Mouse (Mus musculus) hindbrain, embryonic 11.5 days (tissue): ENCODE results near the gene Gadd45b. TPM values are rescaled to one million over a fixed set of nuclear protein-coding genes. Genes with fewer than 3 reads are reported as not detected.

ENCODE experiments used
- ATAC-seq: fragments of 200-750 bp; cut with Nextera tagmentation; 2 replicates; pipeline ENCODE4 v1.8.0; 2017; ENCODE audit warnings: mild to moderate bottlenecking, moderate TSS enrichment, moderate library complexity; ENCODE audit not compliant: low FRiP score
- DNase-seq: peaks from one replicate; pipeline ENCODE4 v3.0.0-alpha.2; 2015; ENCODE audit warnings: low spot score
- H3K27ac ChIP-seq: fragments of 300-500 bp; sonication (generic); 2 replicates; pipeline ENCODE4 v1.5.1; 2014; ENCODE audit warnings: mild to moderate bottlenecking, low read depth, low read length
- H3K27me3 ChIP-seq: fragments of 300-500 bp; sonication (generic); 2 replicates; pipeline ENCODE4 v1.6.1; 2014; ENCODE audit warnings: mild to moderate bottlenecking, low read length, moderate library complexity, mixed read lengths; ENCODE audit not compliant: control insufficient read depth, insufficient read depth
- H3K36me3 ChIP-seq: fragments of 300-500 bp; sonication (generic); 2 replicates; pipeline ENCODE4 v1.6.1; 2014; ENCODE audit warnings: mild to moderate bottlenecking, low read length, moderate library complexity, mixed read lengths; ENCODE audit not compliant: control insufficient read depth, insufficient read depth
- H3K4me1 ChIP-seq: fragments of 300-500 bp; sonication (generic); replicated peaks from 2 replicates; pipeline ENCODE4 v1.6.1; 2014; ENCODE audit warnings: low read length, mixed read lengths; ENCODE audit not compliant: control insufficient read depth, insufficient read depth
- H3K4me2 ChIP-seq: fragments of 300-500 bp; sonication (generic); replicated peaks from 2 replicates; pipeline ENCODE4 v1.6.1; 2014; ENCODE audit warnings: mild to moderate bottlenecking, low read depth, low read length
- H3K4me3 ChIP-seq: fragments of 300-500 bp; sonication (generic); 2 replicates; pipeline ENCODE4 v1.5.1; 2014; ENCODE audit warnings: low read depth, low read length
- H3K9ac ChIP-seq: fragments of 300-500 bp; sonication (generic); 2 replicates; pipeline ENCODE4 v1.6.1; 2014; ENCODE audit warnings: low read depth, low read length
- H3K9me3 ChIP-seq: fragments of 300-500 bp; sonication (generic); 2 replicates; pipeline ENCODE4 v1.6.1; 2016; ENCODE audit warnings: low read length; ENCODE audit not compliant: control insufficient read depth
- WGBS: fragments of 180-500 bp; shearing (Covaris S2); extraction: QIAGEN DNeasy Blood & Tissue Kit; methylation state at CpG from one replicate; pipeline ENCODE4 v1.1.7; 2014; 5-methylcytosine and 5-hydroxymethylcytosine counted together
- polyA plus RNA-seq: library from polyadenylated mRNA; unstranded; fragments of >200 nt; fragmentation: Nextera tagmentation; extraction: Ambion mirVana; gene quantifications from 2 replicates; pipeline ENCODE4 v1.2.1, GENCODE M21; 2014

The Gadd45b gene
- polyA plus RNA-seq, 1 experiment from 2014 or later: 13.8 TPM

DNA sequence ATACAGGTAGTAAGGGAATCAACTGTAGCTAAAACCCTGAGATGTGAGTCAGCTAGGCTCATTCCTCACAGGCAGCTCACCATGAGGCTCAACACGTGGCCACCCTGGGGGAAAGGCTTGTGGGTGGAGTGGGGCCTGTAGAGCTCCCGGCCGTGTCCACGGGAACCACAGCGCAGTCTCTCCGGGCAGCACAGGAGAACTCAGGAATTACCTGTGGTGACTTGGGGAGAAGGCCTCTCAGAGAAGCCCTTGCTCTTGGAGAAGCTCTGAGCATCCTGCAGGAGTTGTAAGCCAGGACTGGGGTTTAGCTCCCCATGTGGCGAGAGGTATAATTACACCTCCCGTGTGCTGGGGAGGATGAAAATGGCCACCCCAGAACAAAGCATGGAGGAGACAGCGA is 25.7 kb downstream of the Gadd45b start:
- Histone ChIP-seq H3K4me1 (no peaks in the 10 kb centered on the region), H3K9me3 (no peaks in the 10 kb centered on the region), H3K36me3 (no peaks in the 10 kb centered on the region), H3K27ac (no peak overlapping the region), H3K4me2 (no peak overlapping the region), H3K4me3 (no peak overlapping the region), H3K9ac (no peak overlapping the region), H3K27me3 (no peaks in the 10 kb centered on the region)
- 0 out of 2 replicates have a peak, but pooled peaks have one; percentile 30 for ATAC-seq
- DNase-seq: peak; percentile 81
- 27% methylated on average over 9 of the region's 9 CpGs for WGBS

- Histone ChIP-seq H3K36me3 (no peaks in the 10 kb centered on the region), H3K4me2 (no peak overlapping the region), H3K9me3 (no peaks in the 10 kb centered on the region), H3K27ac (no peak overlapping the region), H3K27me3 (no peaks in the 10 kb centered on the region), H3K9ac (no peak overlapping the region), H3K4me3 (no peak overlapping the region), H3K4me1 (peaks cover 5% of the 10 kb centered on the region)
- WGBS: 94% methylated on average over 8 of the region's 8 CpGs
- no peak for DNase-seq
- no peak for ATAC-seq
These were observed 26.5 kb downstream of the Gadd45b start for GRCm38 (mm10) chr10:80956385-80956784.

DNA sequence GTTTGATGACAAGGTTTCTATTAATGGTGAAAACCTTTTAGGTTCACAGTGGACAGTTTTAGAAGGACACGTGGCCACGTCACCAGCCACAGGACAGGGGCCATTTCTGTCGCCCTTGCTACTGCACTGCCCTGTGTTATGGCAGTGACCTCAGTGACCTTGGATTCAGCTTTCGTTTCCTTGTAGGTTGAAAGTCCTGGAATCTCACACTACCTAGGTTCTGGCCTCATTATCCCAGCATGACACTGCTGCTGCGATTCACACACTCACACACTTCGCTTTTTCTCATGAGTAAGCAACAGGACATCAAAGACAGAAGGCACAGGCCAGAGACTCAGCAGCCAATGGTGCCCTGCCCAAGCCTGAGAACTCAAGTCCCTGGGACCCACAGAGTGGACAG is 27.0 kb downstream of the Gadd45b start:
- 73% methylated on average over 6 of the region's 6 CpGs for WGBS
- no peak for ATAC-seq

DNA sequence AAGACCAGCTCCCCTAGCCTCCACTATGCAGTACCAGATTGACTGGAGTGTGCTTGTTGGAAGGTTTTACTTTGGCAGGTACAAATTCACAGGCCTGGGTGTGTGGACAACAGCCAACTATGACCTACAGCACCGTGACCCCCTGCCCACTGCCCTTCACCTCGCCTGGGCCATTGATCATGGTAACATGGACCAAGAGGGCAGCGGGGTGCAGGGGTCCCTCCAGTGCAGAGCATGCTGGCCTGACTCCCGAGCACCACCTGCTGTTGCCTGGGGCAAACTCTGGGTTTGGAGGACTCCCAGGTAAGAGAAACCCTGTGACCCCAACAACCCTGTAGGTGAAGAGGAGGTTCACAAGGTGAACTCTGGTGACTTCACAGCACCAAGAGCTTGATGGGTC is 27.9 kb downstream of the Gadd45b start:
- H3K27me3 ChIP-seq: no peaks in the 10 kb centered on the region
- ATAC-seq (no peak), DNase-seq (no peak)
- H3K9me3 ChIP-seq: no peaks in the 10 kb centered on the region
- no peaks in the 10 kb centered on the region for H3K36me3 ChIP-seq
- WGBS: 70% methylated on average over 4 of the region's 4 CpGs
- no peak overlapping the region for H3K9ac ChIP-seq
- H3K4me1 ChIP-seq: peaks cover 7% of the 10 kb centered on the region
- no peak overlapping the region for H3K4me3 ChIP-seq
- H3K4me2 ChIP-seq: no peak overlapping the region
- no peak overlapping the region for H3K27ac ChIP-seq

More for the DNA sequence above, 27.0 kb downstream of the Gadd45b start:
- Histone ChIP-seq H3K36me3 (no peaks in the 10 kb centered on the region), H3K27me3 (no peaks in the 10 kb centered on the region), H3K4me1 (peaks cover 7% of the 10 kb centered on the region), H3K4me3 (no peak overlapping the region), H3K4me2 (no peak overlapping the region), H3K9ac (no peak overlapping the region), H3K9me3 (no peaks in the 10 kb centered on the region), H3K27ac (no peak overlapping the region)
- no peak for DNase-seq

DNA sequence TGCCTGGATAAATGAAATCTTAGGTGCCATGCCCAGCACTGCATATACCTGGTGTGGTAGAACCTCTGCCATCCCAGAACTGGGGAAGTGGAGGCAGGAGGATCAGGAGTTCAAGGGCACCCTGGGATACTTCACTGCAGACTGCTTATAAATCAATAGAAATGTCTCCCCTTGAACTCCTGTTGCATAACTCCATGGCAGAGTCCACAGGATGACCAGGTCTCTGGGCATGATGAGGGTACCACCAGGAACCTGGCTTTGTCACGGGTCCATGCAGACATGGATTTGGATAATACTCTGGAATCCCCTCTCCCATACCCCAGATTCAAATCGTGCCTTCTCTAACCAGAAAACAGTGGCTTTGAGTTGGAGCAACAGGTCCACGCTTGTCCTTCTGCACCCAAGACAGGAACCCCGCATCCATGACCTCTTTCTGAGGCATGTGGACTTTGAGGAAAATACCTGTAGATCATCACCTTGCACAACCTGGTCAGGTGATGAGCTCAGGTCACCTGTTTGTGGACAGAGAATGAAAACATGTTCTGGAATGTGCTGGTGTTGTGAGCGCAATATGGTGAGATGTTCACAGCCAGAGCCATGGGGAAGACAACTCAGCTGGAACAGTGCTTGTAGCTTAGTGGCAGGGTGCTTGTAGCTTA is 29.2 kb downstream of the Gadd45b start:
- no peak overlapping the region for H3K4me3 ChIP-seq
- no peak for ATAC-seq
- H3K9ac ChIP-seq: no peak overlapping the region
- peaks cover 7% of the 10 kb centered on the region for H3K4me1 ChIP-seq
- no peak overlapping the region for H3K4me2 ChIP-seq
- no peaks in the 10 kb centered on the region for H3K9me3 ChIP-seq
- no peak overlapping the region for H3K27ac ChIP-seq
- no peaks in the 10 kb centered on the region for H3K36me3 ChIP-seq
- 96% methylated on average over 5 of the region's 5 CpGs for WGBS
- H3K27me3 ChIP-seq: no peaks in the 10 kb centered on the region
- DNase-seq: no peak

DNA sequence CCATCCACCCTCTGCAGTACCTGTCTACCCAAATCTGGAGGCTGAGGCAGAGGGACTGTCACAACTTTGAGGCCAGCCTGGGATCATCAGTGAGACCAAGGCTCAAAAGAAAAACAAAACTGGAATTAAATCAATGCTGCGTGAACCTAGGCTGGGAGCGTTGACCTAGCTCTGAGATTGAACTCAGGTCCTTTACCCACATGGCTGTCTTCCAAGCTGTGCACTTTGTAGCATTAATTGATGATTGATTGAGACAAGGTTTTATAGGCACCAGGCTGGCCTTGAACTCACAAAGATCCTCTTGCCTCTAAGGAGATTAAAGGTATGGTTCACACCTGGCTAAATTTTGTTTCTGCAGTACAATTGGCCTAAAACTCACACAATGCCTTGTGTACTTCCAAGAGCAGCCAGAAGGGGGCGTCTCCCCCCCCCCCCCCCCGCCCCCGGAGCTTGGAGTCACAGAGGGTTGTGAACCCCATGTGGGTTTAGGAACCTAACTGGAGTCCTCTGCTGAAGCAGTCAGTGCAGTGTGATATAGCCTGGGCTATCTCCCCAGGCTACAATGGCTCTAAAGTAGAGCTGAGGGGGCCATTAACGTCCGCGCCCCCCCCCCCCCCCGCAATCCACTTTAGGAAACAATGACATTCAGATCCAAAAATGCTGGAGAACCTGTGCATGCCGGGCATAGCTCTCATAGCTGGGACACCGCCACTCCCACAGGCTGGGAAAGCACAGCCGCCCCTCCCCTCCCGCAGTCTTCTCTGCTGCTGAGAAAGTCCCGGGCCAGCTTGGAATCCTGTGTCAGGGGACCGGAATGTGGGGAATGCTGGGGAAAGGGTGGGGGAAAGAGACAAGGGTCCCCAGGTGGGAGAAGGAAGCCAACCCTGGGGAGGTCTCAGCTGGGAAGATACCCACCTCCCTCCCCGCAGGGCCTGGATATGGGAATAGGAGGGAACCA is 31.0 kb downstream of the Gadd45b start:
- Histone ChIP-seq H3K9me3 (no peaks in the 10 kb centered on the region), H3K4me3 (no peak overlapping the region), H3K27me3 (no peaks in the 10 kb centered on the region), H3K36me3 (no peaks in the 10 kb centered on the region), H3K4me1 (peaks cover 7% of the 10 kb centered on the region), H3K9ac (no peak overlapping the region), H3K27ac (peak overlapping the region; percentile 30; the same call in 1 of the 2 replicates), H3K4me2 (no peak overlapping the region)
- DNase-seq (peak; percentile 54), ATAC-seq (0 out of 2 replicates have a peak, but pooled peaks have one; percentile 38)
- WGBS: 12% methylated on average over 15 of the region's 16 CpGs

GRCm38 (mm10) chr10:80962051-80962472 is 32.2 kb downstream of the Gadd45b start:
- Histone ChIP-seq H3K9me3 (no peaks in the 10 kb centered on the region), H3K4me1 (peaks cover 7% of the 10 kb centered on the region), H3K4me3 (no peak overlapping the region), H3K36me3 (no peaks in the 10 kb centered on the region), H3K4me2 (no peak overlapping the region), H3K9ac (no peak overlapping the region), H3K27ac (0 out of 2 replicates have a peak overlapping the region, but pooled peaks have one; percentile 13), H3K27me3 (no peaks in the 10 kb centered on the region)
- no peak for ATAC-seq
- 52% methylated on average over 10 of the region's 10 CpGs for WGBS
- DNase-seq: no peak

DNA sequence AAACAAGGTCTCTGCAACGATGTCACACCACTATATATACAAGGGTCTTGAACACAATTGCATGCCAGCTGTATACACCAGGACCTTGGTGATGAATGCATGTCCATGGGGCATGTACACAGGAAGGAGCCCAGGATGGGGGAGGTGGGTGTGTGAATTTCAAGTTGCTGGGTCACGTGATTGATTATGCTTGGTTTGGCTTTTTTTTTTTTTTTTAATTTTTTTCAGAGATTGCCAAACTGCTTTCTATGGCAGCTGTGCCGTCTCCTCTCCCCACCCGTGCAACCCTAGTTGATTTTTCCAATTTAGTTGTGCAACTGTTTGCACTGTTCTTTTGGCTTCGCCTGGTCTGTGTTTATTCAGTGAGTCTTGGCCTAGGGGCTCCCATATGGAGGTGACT is 32.7 kb downstream of the Gadd45b start:
- DNase-seq: no peak

More for the DNA sequence above, 32.7 kb downstream of the Gadd45b start:
- Histone ChIP-seq H3K4me1 (peaks cover 7% of the 10 kb centered on the region), H3K9me3 (no peaks in the 10 kb centered on the region), H3K4me3 (no peak overlapping the region), H3K9ac (no peak overlapping the region), H3K27me3 (no peaks in the 10 kb centered on the region), H3K27ac (no peak overlapping the region), H3K4me2 (no peak overlapping the region), H3K36me3 (no peaks in the 10 kb centered on the region)
- no peak for ATAC-seq
- 79% methylated on average over 5 of the region's 5 CpGs for WGBS
